ENCODE assay signal across 21 mouse cellular contexts in the genomic region with DNA sequence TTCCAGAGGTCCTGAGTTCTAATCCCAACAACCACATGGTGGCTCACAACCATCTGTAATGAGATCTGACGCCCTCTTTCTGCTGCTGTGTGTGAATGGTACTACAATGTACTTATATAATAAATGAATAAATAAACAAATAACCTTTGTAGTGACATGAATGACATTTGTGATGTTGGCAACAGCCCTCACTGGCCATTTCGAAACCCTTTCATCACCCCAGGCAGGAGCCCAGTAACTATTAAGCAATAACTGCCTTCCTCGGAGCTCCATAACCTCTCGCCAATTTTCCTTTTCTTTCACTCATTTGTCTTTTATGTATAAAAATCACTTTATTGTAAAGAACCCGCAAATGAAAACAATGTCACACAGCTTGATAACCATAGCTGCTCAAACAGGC. TPM values are rescaled to one million over a fixed set of nuclear protein-coding genes. Genes with fewer than 3 reads are reported as not detected.
A peak's percentile ranks its signal among the peaks of the same experiment; 100 is the strongest.
DNase-seq lines count a peak whose midpoint lies in the region; ATAC-seq and TF ChIP-seq lines count a peak whose summit lies in the region.
"Had no signal": no experiment of that assay in that cellular context is flagged by ENCODE, and none has a peak within 500 bp of the region (broad histone marks: within the 10 kb centered on the region; RNA-seq: fewer than 3 reads in every experiment).

No protein-coding gene starts in this region.

- no peak overlapping the region for H3K27ac ChIP-seq in liver, adult 2 months (replicated peaks; ENCODE audit: insufficient read depth, low read depth, low read length)
- H3K27ac ChIP-seq in liver, embryonic 12.5 days: no peak overlapping the region
- H3K27ac ChIP-seq in brown adipose tissue, adult 24 weeks (replicated peaks; ENCODE audit: low read depth, low read length): peak overlapping the region; percentile 93
- no peak overlapping the region for H3K27ac ChIP-seq in forebrain, embryonic 12.5 days
- H3K27ac ChIP-seq: embryonic facial prominence, embryonic 10.5 days; forebrain, embryonic 10.5 days; forebrain, embryonic 15.5 days; hindbrain, embryonic 10.5 days; hindbrain, embryonic 14.5 days had no signal

- WGBS in liver, adult 2 months: 22% methylated on average over 5 of the region's 5 CpGs
- 61% methylated on average over 5 of the region's 5 CpGs for WGBS in liver, embryonic 12.5 days (ENCODE audit: insufficient replicate concordance)
- 85% methylated on average over 5 of the region's 5 CpGs for WGBS in forebrain, embryonic 12.5 days

- no peaks in the 10 kb centered on the region for H3K9me3 ChIP-seq in liver, embryonic 12.5 days (replicated peaks)
- H3K9me3 ChIP-seq in forebrain, embryonic 12.5 days: 0 out of 2 replicates have a peak, but pooled peaks cover 10% of the 10 kb centered on the region
- H3K9me3 ChIP-seq: forebrain, embryonic 15.5 days; G1E had no signal

- H3K27me3 ChIP-seq in liver, adult 2 months (ENCODE audit: control insufficient read depth, insufficient read depth, low read length): no peaks in the 10 kb centered on the region
- H3K27me3 ChIP-seq in liver, embryonic 12.5 days (replicated peaks): no peaks in the 10 kb centered on the region
- H3K27me3 ChIP-seq in forebrain, embryonic 12.5 days: no peaks in the 10 kb centered on the region
- H3K27me3 ChIP-seq: forebrain, embryonic 15.5 days had no signal

- TF ChIP-seq CTCF in liver, adult 2 months (IDR thresholded peaks at IDR 0.05; ENCODE audit: low read depth, low read length): no peak

- H3K9ac ChIP-seq in liver, adult 2 months (ENCODE audit: low read depth, low read length): no peak overlapping the region
- no peak overlapping the region for H3K9ac ChIP-seq in liver, embryonic 12.5 days
- no peak overlapping the region for H3K9ac ChIP-seq in forebrain, embryonic 12.5 days
- H3K9ac ChIP-seq: forebrain, embryonic 15.5 days; heart, embryonic 12.5 days; hindbrain, embryonic 14.5 days had no signal

- ATAC-seq in liver, embryonic 12.5 days: no peak
- no peak for ATAC-seq in forebrain, embryonic 12.5 days (ENCODE audit: low FRiP score)
- ATAC-seq: CD4-positive, CD25-positive, alpha-beta regulatory T cell, adult 4 months; forebrain, embryonic 15.5 days; intestine, embryonic 16.5 days had no signal

- H3K4me3 ChIP-seq in liver, adult 2 months (ENCODE audit: insufficient read depth, low read depth, low read length): no peak overlapping the region
- H3K4me3 ChIP-seq in liver, embryonic 12.5 days: no peak overlapping the region
- H3K4me3 ChIP-seq in brown adipose tissue, adult 24 weeks (ENCODE audit: insufficient read depth, low read depth, low read length): no peak overlapping the region
- H3K4me3 ChIP-seq in forebrain, embryonic 12.5 days (replicated peaks): no peak overlapping the region
- H3K4me3 ChIP-seq: embryonic facial prominence, embryonic 10.5 days; forebrain, embryonic 10.5 days; forebrain, embryonic 15.5 days; heart, embryonic 12.5 days; hindbrain, embryonic 10.5 days had no signal

- DNase-seq in liver, adult 2 months (ENCODE audit: extremely low read depth, low read depth, low spot score): peak; percentile 91
- peak; percentile 74 for DNase-seq in 416B (ENCODE audit: low read depth)
- peak; percentile 17 for DNase-seq in NIH3T3 (ENCODE audit: low read depth)
- no peak for DNase-seq in urinary bladder, adult 2 months (ENCODE audit: low spot score)
- no peak for DNase-seq in testis, postnatal 14 days (ENCODE audit: low spot score)
- DNase-seq: B cell, adult 2 months; cerebellum, adult 18-20 months; cerebellum, postnatal 10 days; gastrocnemius, postnatal 10 days had no signal

- no peak overlapping the region for H3K4me2 ChIP-seq in liver, embryonic 12.5 days
- H3K4me2 ChIP-seq in forebrain, embryonic 12.5 days: no peak overlapping the region
- H3K4me2 ChIP-seq: forebrain, embryonic 15.5 days; heart, embryonic 12.5 days; hindbrain, embryonic 14.5 days had no signal

- no peak for TF ChIP-seq POLR2A in liver, adult 2 months (IDR thresholded peaks at IDR 0.05; ENCODE audit: extremely low read depth, insufficient read depth, low read length)

- no peaks in the 10 kb centered on the region for H3K79me2 ChIP-seq in liver, adult 2 months (ENCODE audit: control insufficient read depth, insufficient read depth, low read length)

- H3K36me3 ChIP-seq in liver, adult 2 months (ENCODE audit: control insufficient read depth, insufficient read depth, low read length): no peaks in the 10 kb centered on the region
- H3K36me3 ChIP-seq in liver, embryonic 12.5 days: no peaks in the 10 kb centered on the region
- H3K36me3 ChIP-seq in forebrain, embryonic 12.5 days (replicated peaks): peaks cover 8% of the 10 kb centered on the region
- H3K36me3 ChIP-seq: G1E; heart, embryonic 12.5 days had no signal

- H3K4me1 ChIP-seq in liver, adult 2 months (ENCODE audit: control insufficient read depth, insufficient read depth, low read length): peaks cover 3% of the 10 kb centered on the region; the same call in 1 of the 2 replicates
- peaks cover 3% of the 10 kb centered on the region; the same call in 1 of the 2 replicates for H3K4me1 ChIP-seq in liver, embryonic 12.5 days
- H3K4me1 ChIP-seq in brown adipose tissue, adult 24 weeks (ENCODE audit: control insufficient read depth, insufficient read depth, insufficient read length, low read length): peaks cover 20% of the 10 kb centered on the region
- H3K4me1 ChIP-seq in forebrain, embryonic 12.5 days: no peaks in the 10 kb centered on the region
- H3K4me1 ChIP-seq: embryonic facial prominence, embryonic 10.5 days; forebrain, embryonic 10.5 days; forebrain, embryonic 15.5 days; heart, embryonic 12.5 days; hindbrain, embryonic 10.5 days had no signal

RNA-seq across cellular contexts. Expression of a gene that starts 15.0 kb away (rescaled TPM):
- 2.0 and 2.1 TPM in 2 replicates for total RNA-seq in liver, adult 2 months (2014; rRNA removed)
- polyA plus RNA-seq in liver, adult 2 months (2012; rRNA removed): 3.2 and 4.8 TPM in 2 replicates
- 36.3 and 41.3 TPM in 2 replicates for polyA plus RNA-seq in liver, embryonic 12.5 days (2016; fragmentation: Nextera tagmentation; extraction: Ambion mirVana)
- 38.5 and 40.6 TPM in 2 replicates for polyA plus RNA-seq in brown adipose tissue, adult 24 weeks (2012; ENCODE audit: insufficient read depth, insufficient read length, missing spikeins)
- 20.8 and 23.3 TPM in 2 replicates for polyA plus RNA-seq in urinary bladder, adult 2 months (2012; rRNA removed)
- 71.0 and 80.1 TPM in 2 replicates for polyA plus RNA-seq in forebrain, embryonic 12.5 days (2016; fragmentation: Nextera tagmentation; extraction: Ambion mirVana)

RNA-seq across cellular contexts. Expression of a gene that starts 32.6 kb away (rescaled TPM):
- 0.65 and 1.4 TPM in 2 replicates for total RNA-seq in liver, adult 2 months (2014; rRNA removed)
- polyA plus RNA-seq in liver, adult 2 months (2012; rRNA removed): 3.3 and 6.1 TPM in 2 replicates
- 2.6 and 3.1 TPM in 2 replicates for polyA plus RNA-seq in liver, embryonic 12.5 days (2016; fragmentation: Nextera tagmentation; extraction: Ambion mirVana)
- 67.4 and 106 TPM in 2 replicates for polyA plus RNA-seq in brown adipose tissue, adult 24 weeks (2012; ENCODE audit: insufficient read depth, insufficient read length, missing spikeins)
- polyA plus RNA-seq in urinary bladder, adult 2 months (2012; rRNA removed): 1.8 and 2.2 TPM in 2 replicates
- polyA plus RNA-seq in forebrain, embryonic 12.5 days (2016; fragmentation: Nextera tagmentation; extraction: Ambion mirVana): 19.6 and 21.7 TPM in 2 replicates
- polyA plus RNA-seq: G1E had no signal

RNA-seq across cellular contexts. Expression of a gene that starts 43.2 kb away (rescaled TPM):
- total RNA-seq in liver, adult 2 months (2014; rRNA removed): 1.1 and 1.5 TPM in 2 replicates
- polyA plus RNA-seq in liver, adult 2 months (2012; rRNA removed): 0.77 and 1.4 TPM in 2 replicates
- 4.4 and 6.7 TPM in 2 replicates for polyA plus RNA-seq in liver, embryonic 12.5 days (2016; fragmentation: Nextera tagmentation; extraction: Ambion mirVana)
- 0.52 and 1.7 TPM in 2 replicates for polyA plus RNA-seq in brown adipose tissue, adult 24 weeks (2012; ENCODE audit: insufficient read depth, insufficient read length, missing spikeins)
- polyA plus RNA-seq in urinary bladder, adult 2 months (2012; rRNA removed): 9.8 and 10.8 TPM in 2 replicates
- 14.7 TPM in 2 replicates for polyA plus RNA-seq in forebrain, embryonic 12.5 days (2016; fragmentation: Nextera tagmentation; extraction: Ambion mirVana)

Comparison
In these comparisons a context has a peak if more than half of its experiments do, and no peak if none do; other contexts are left out.
1. DNase-seq: peak in liver, adult 2 months (single experiment), 416B (single experiment) and NIH3T3 (single experiment); none in urinary bladder, adult 2 months (single experiment) and testis, postnatal 14 days (single experiment).